Mouse (Mus musculus) stomach, postnatal 0 days (tissue): ENCODE measurements around the gene Gm8298.
"Not testable (repeated sequence)": the region's sequence is repeated elsewhere in the genome, so short reads cannot be mapped to it uniquely, and the experiment has no call there.

Experiments
- CTCF ChIP-seq: IDR thresholded peaks from 2 replicates; pipeline ENCODE4 v1.5.1; 2016; ENCODE audit warnings: antibody characterized with exemption, low read depth, mild to moderate bottlenecking, moderate library complexity
- EP300 ChIP-seq: optimal IDR thresholded peaks from 2 replicates; pipeline ENCODE3; 2016; ENCODE audit warnings: antibody characterized with exemption

- not testable (repeated sequence) for TF ChIP-seq CTCF, EP300
Observed at GRCm38 (mm10) chr3:59877601-59878000, 16.8 kb downstream of the Gm8298 start.
